Mouse (Mus musculus) liver, postnatal 0 days (tissue): ENCODE data around the gene Nos1.

Experiments used
- CTCF ChIP-seq: sonication (generic); IDR thresholded peaks from 2 replicates; pipeline ENCODE4 v1.5.1; 2016; ENCODE audit warnings: antibody characterized with exemption, low read depth
- EP300 ChIP-seq: IDR thresholded peaks from 2 replicates; pipeline ENCODE4 v1.6.1; 2016; ENCODE audit warnings: antibody characterized with exemption, low read depth, mild to moderate bottlenecking

- TF ChIP-seq CTCF (no peak), EP300 (no peak)
Observed at GRCm38 (mm10) chr5:117905728-117906127, 124.9 kb downstream of the Nos1 start.
